Mouse (Mus musculus): ENCODE measurements around the gene Clec18a.

The Clec18a gene

GRCm38 (mm10) chr8:111062893-111063292 is 29.3 kb downstream of the Clec18a start:
- CTCF ChIA-PET, result interaction anchor here in 3 of 4 experiments (0.6 to 0.7 kb wide), 3 partner anchors 31 to 1325 kb away, joined by 3 to 5 read pairs (median 4); no protein-coding TSS in a partner anchor
- POLR2A ChIA-PET, result interaction anchor here (0.5 to 26.4 kb wide), 19 partner anchors 8 to 307 kb away, joined by 3 to 766 read pairs (median 4); partner anchors contain the start of genes Aars (in 3 of the 4), Ddx19b (in 2 of the 4), Rfwd3 (in 1 of the 4) and Sf3b3 (in 1 of the 4)

GRCm38 (mm10) chr8:111062072-111062757 is 30.0 kb downstream of the Clec18a start:
- CTCF ChIA-PET, result interaction anchor here in 3 of 4 experiments (0.6 to 0.7 kb wide), 4 partner anchors 32 to 1324 kb away, joined by 3 to 5 read pairs (median 4); no protein-coding TSS in a partner anchor
- POLR2A ChIA-PET, result interaction anchor here (0.6 to 26.4 kb wide), 17 partner anchors 8 to 306 kb away, joined by 3 to 766 read pairs (median 4); partner anchors contain the start of genes Aars (in 3 of the 4), Ddx19b (in 2 of the 4), Rfwd3 (in 1 of the 4) and Sf3b3 (in 1 of the 4)

- ChIA-PET POLR2A (interaction anchor here (0.6 to 26.4 kb wide), 10 partner anchors 9 to 306 kb away, joined by 3 to 766 read pairs (median 5); partner anchors contain the start of genes Aars (in 3 of the 4) and Ddx19b (in 2 of the 4)), CTCF (no interaction called here)
Observed at GRCm38 (mm10) chr8:111061688-111062071, 30.5 kb downstream of the Clec18a start.

GRCm38 (mm10) chr8:111058946-111059572 is 33.2 kb downstream of the Clec18a start:
- CTCF ChIA-PET, result no interaction called here
- POLR2A ChIA-PET, result interaction anchor here (0.6 to 26.4 kb wide), 11 partner anchors 21 to 1323 kb away, joined by 3 to 766 read pairs (median 3); partner anchors contain the start of genes Aars (in 3 of the 4), Ddx19b (in 2 of the 4) and Ddx19a (in 1 of the 4)

DNA sequence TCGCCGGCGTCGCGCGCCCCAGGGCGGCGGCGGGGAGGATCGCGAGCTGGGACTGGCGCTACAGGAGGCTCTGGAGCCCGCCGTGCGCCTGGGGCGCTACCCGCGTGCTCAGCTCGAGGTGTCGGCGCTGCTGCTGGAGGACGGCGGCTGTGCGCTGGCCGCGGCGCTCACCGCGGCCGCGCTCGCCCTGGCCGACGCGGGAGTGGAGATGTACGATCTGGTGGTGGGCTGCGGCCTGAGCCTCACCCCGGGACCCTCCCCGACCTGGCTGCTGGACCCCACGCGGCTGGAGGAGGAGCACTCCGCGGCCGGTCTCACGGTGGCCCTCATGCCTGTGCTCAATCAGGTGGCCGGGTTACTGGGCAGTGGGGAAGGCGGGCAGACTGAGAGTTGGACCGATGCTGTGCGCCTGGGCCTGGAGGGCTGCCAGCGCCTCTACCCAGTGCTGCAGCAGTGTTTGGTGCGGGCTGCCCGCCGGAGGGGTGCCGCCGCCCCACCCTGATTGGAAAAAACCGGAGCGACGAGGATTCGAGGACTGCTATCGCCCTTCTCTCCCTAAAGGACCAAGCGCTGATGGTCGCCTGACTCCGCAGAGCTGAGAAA is 35.4 kb downstream of the Clec18a start:
- POLR2A ChIA-PET, result interaction anchor here (0.6 to 26.4 kb wide), 62 partner anchors 9 to 535 kb away, joined by 3 to 766 read pairs (median 6); partner anchors contain the start of genes Aars (in 4 of the 4), Ddx19b (in 3 of the 4), Sf3b3 (in 3 of the 4) and Clec18a (in 2 of the 4)
- CTCF ChIA-PET, result interaction anchor here (0.6 to 1.8 kb wide), 25 partner anchors 10 to 427 kb away, joined by 3 to 13 read pairs (median 4); partner anchors contain the start of genes Aars (in 2 of the 4), Ddx19a (in 1 of the 4) and Il34 (in 1 of the 4)

GRCm38 (mm10) chr8:111056158-111056663 is 36.0 kb downstream of the Clec18a start, which contains the start of gene Exosc6:
Gene Exosc6, plus strand, starts transcription at chr8:111056339.
- CTCF ChIA-PET, result interaction anchor here (0.6 to 1.8 kb wide), 28 partner anchors 9 to 427 kb away, joined by 3 to 13 read pairs (median 4); partner anchors contain the start of genes Aars (in 2 of the 4), Ddx19a (in 1 of the 4) and Il34 (in 1 of the 4)
- POLR2A ChIA-PET, result interaction anchor here (0.6 to 26.4 kb wide), 74 partner anchors 8 to 534 kb away, joined by 3 to 766 read pairs (median 5); partner anchors contain the start of genes Aars (in 4 of the 4), Ddx19b (in 3 of the 4), Sf3b3 (in 3 of the 4) and Clec18a (in 2 of the 4)

DNA sequence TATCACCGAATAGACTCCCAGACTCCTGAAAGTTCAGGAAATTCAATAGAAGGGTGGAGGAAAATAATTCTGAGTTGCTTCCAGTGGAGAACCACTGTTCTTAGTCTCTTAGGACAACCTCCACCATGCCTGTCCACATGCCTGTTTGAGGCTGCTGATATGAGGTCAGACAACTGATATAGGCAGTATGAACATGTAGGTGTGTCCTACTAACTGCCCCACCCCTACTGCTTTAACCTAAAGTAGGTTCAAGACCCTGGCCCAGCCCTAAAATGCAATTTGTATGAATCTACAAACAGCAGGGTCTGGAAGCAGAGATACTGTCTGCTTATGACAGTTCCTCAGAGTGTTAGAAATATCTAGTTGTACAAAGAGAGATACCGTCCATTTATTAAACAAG is 36.6 kb downstream of the Clec18a start:
- ChIA-PET POLR2A (interaction anchor here (0.6 to 26.4 kb wide), 70 partner anchors 8 to 534 kb away, joined by 3 to 766 read pairs (median 5); partner anchors contain the start of genes Aars (in 4 of the 4), Ddx19b (in 3 of the 4), Sf3b3 (in 3 of the 4) and Clec18a (in 2 of the 4)), CTCF (interaction anchor here (0.6 to 1.8 kb wide), 17 partner anchors 9 to 426 kb away, joined by 3 to 13 read pairs (median 4); partner anchors contain the start of genes Aars (in 1 of the 4) and Il34 (in 1 of the 4))

DNA sequence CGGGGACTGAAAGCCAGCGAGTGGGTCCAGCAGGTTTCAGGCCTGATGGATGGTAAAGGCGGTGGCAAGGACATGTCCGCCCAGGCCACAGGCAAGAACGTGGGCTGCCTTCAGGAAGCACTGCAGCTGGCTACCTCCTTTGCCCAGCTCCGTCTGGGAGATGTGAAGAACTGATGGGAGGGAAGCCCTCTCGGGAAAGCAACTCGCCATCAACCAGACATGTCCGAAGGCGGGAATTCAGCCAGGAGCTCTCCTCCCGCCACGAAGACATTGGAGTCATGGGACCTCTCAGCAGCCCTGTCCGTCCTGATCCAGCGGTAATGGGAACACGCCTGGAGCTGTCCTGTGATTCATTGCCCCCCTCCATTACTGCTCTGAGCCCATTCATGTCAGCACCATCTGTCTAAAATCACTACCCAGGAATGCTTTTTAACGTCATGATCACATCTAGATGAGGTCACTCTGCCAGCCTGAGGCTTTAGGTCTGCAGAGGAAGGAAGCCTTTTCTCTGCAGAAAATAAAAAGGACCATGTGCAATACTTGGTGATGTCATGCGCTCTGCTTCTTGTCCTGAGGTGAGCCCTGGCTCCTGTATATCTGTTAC is 37.1 kb downstream of the Clec18a start:
- CTCF ChIA-PET, result interaction anchor here in 1 of 4 experiments (1.0 to 1.8 kb wide), 2 partner anchors 10 to 22 kb away, joined by 3 to 13 read pairs; partner anchors contain the start of gene Aars
- POLR2A ChIA-PET, result interaction anchor here (0.6 to 26.4 kb wide), 27 partner anchors 9 to 250 kb away, joined by 3 to 766 read pairs (median 11); partner anchors contain the start of genes Aars (in 3 of the 4), Ddx19a (in 2 of the 4), Ddx19b (in 2 of the 4) and Il34 (in 2 of the 4)

DNA sequence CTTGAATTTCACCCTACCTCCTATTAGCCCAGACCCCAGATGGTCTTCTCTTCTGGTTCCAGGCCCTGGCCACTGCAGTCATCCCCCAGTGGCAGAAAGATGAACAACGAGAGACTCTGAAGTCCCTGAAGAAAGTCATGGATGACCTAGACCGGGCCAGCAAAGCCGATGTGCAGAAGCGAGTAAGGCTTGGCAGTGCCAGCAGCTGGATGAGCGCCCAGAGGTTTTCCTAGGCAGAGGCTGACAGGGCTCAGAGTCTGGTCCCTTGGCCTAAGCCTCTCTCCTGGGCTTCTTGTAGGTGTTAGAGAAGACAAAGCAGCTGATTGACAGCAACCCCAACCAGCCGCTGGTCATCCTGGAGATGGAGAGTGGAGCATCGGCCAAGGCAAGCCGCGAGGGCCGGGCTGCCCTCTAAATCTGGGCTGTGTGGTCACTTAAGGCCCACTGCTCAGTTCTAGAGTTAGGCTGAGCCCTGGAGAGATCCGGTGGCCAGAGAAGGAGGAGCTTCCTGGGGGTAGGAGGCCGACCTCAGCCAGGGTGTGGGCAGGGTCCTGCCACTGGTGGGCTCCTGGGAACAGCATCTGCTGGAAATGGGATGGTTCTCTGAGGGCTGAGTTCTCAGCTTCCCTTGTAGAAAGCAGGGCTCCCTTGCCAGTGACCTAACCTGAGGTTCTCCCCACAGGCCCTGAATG is 38.3 kb downstream of the Clec18a start:
- CTCF ChIA-PET, result interaction anchor here in 1 of 4 experiments (1.0 kb wide), 1 partner anchor 27 kb away, joined by 3 read pairs; no protein-coding TSS in a partner anchor
- POLR2A ChIA-PET, result interaction anchor here (0.9 to 26.4 kb wide), 18 partner anchors 8 to 245 kb away, joined by 3 to 766 read pairs (median 5); partner anchors contain the start of genes Aars (in 3 of the 4), Ddx19b (in 2 of the 4), Cog4 (in 1 of the 4) and Sf3b3 (in 1 of the 4)

- ChIA-PET CTCF (interaction anchor here (0.7 to 1.3 kb wide), 8 partner anchors 14 to 884 kb away, joined by 3 to 7 read pairs (median 4); partner anchors contain the start of genes Ddx19b (in 1 of the 4) and Tmem231 (in 1 of the 4)), POLR2A (interaction anchor here (0.7 to 26.4 kb wide), 18 partner anchors 1 to 528 kb away, joined by 3 to 766 read pairs (median 4); partner anchors contain the start of genes Aars (in 2 of the 4), Ddx19b (in 2 of the 4), Cog4 (in 1 of the 4) and Exosc6 (in 1 of the 4))
Observed at GRCm38 (mm10) chr8:111049106-111049505, 43.1 kb downstream of the Clec18a start.

- ChIA-PET CTCF (interaction anchor here (0.6 to 1.3 kb wide), 10 partner anchors 13 to 885 kb away, joined by 3 to 7 read pairs (median 4); partner anchors contain the start of genes Ddx19b (in 2 of the 4) and Tmem231 (in 1 of the 4)), POLR2A (interaction anchor here (0.7 to 26.4 kb wide), 18 partner anchors 2 to 846 kb away, joined by 3 to 766 read pairs (median 4); partner anchors contain the start of genes Aars (in 2 of the 4), Ddx19b (in 2 of the 4), Exosc6 (in 2 of the 4) and Cog4 (in 1 of the 4))
Observed at GRCm38 (mm10) chr8:111048694-111049093, 43.5 kb downstream of the Clec18a start.

DNA sequence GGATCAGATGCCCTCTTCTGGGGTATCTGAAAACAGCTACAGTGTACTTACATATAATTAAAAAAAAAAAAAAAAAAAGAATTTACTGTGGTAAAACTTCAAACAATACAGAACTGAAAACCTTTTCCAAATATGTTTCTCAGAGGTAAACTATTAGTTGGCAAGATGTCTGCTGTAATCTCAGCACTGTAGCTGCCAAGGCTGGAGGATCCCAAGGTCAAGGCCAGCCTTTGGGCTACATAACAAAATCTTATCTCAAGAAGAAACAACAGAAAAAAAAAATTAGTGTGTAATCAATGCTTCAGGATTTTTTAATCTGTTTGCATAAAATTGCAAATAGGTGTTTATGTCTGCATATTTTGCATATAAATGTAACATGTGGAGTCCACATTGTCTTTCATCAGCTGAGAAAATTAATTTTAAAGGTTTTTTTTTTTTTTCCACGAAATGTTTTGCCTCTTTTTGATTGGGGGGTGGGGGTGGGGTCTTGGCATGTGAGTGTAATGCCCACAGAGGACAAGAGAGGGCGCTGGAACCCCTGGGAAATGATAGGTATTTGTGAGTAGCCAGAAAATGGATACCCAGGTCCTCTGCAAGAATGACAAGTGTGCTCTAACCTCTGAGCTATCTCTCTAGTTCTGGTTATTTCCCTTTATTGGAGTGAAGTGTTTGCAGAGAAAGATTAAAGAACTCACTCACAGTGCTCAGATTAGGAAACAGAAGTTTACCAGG is 48.1 kb downstream of the Clec18a start:
- ChIA-PET CTCF (interaction anchor here (0.5 to 2.5 kb wide), 8 partner anchors 10 to 295 kb away, joined by 3 to 8 read pairs (median 4); partner anchors contain the start of genes Aars (in 1 of the 4) and Exosc6 (in 1 of the 4)), POLR2A (interaction anchor here in 3 of 4 experiments (0.5 to 26.4 kb wide), 18 partner anchors 5 to 237 kb away, joined by 3 to 766 read pairs (median 4); partner anchors contain the start of genes Exosc6 (in 3 of the 3), Aars (in 2 of the 3) and Ddx19b (in 2 of the 3))

GRCm38 (mm10) chr8:111042546-111042945 is 49.7 kb downstream of the Clec18a start:
- ChIA-PET POLR2A (interaction anchor here (0.9 to 26.4 kb wide), 12 partner anchors 4 to 228 kb away, joined by 3 to 766 read pairs (median 7); partner anchors contain the start of genes Exosc6 (in 4 of the 4), Ddx19b (in 3 of the 4), Aars (in 2 of the 4) and Cog4 (in 1 of the 4)), CTCF (interaction anchor here in 3 of 4 experiments (0.6 to 2.5 kb wide), 5 partner anchors 9 to 15 kb away, joined by 3 to 8 read pairs (median 4); partner anchors contain the start of gene Exosc6 (in 2 of the 3))

GRCm38 (mm10) chr8:111036591-111036990 is 55.6 kb downstream of the Clec18a start:
- CTCF ChIA-PET, result interaction anchor here in 1 of 4 experiments (2.1 kb wide), 1 partner anchor 20 kb away, joined by 8 read pairs; the partner anchor contains the start of gene Exosc6

More at GRCm38 (mm10) chr8:111036591-111036990, 55.6 kb downstream of the Clec18a start:
- POLR2A ChIA-PET, result interaction anchor here (0.6 to 26.3 kb wide), 16 partner anchors 9 to 261 kb away, joined by 3 to 766 read pairs (median 6); partner anchors contain the start of genes Exosc6 (in 3 of the 4), Cog4 (in 1 of the 4), Pdpr (in 1 of the 4) and Sf3b3 (in 1 of the 4)
